Mouse (Mus musculus): Measurements from ENCODE around the gene 2010111I01Rik. TPM values are rescaled to one million over a fixed set of nuclear protein-coding genes. Genes with fewer than 3 reads are reported as not detected.

The 2010111I01Rik gene
- polyA plus RNA-seq, 1 experiment from 2014 or later = 197 TPM

DNA sequence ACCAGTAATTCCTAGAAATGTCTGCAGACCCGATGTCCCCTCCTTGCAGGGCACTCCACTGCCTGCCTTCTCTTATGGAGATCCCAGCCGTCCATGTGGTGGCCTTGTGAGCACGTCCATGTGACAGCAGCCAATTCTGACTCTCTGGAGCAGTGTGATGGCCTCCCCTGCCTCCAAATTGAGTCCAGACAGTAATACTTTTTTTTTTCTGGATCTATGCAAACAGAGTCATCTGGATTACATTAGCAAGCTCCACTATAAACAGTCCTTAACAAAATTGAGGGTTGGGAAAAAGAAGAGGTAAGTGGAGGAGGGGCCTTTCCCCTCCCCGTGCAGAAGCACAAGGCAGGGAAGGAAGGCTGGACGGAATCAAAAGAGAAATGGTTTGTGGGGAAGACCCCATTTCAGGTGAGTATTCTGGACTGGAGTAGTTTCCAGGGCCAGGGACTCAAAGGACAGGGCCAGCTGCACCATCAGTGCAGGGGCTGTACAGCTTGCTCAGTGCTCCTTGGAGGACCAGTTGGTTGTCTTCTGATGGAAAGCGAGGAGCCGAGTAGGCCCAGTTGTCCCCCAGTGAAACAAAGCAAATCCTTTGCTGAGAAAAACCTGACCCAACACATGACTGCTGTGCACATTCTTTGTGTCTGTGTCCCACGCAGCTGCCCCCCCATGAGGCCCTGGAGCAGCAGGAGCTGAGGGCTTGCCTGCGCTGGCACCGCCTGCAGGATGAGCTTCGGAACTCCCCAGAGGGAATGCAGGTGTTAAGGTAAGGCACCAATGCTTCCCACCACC lies 205.8 kb downstream of the 2010111I01Rik start:
- Histone ChIP-seq H3K9ac (no peak overlapping the region), H3K4me2 (replicated peaks) (peak overlapping the region; percentile 15; the same call in 1 of the 2 replicates)
- peak; percentile 83 for ATAC-seq (ENCODE audit: insufficient number of reproducible peaks, low FRiP score, low TSS enrichment, low read depth)

GRCm38 (mm10) chr13:63171347-63172096 lies 206.8 kb downstream of the 2010111I01Rik start:
- H3K4me2 ChIP-seq (replicated peaks) = no peak overlapping the region

More for the DNA sequence above, 205.8 kb downstream of the 2010111I01Rik start:
- Histone ChIP-seq H3K27me3 (no peaks in the 10 kb centered on the region), H3K4me1 (peaks cover 27% of the 10 kb centered on the region), H3K36me3 (no peaks in the 10 kb centered on the region), H3K4me3 (replicated peaks) (no peak overlapping the region), H3K9me3 (replicated peaks) (no peaks in the 10 kb centered on the region), H3K27ac (replicated peaks) (peak overlapping the region; percentile 86)
- WGBS = 26% methylated on average over 11 of the region's 11 CpGs

GRCm38 (mm10) chr13:63172097-63172445 lies 207.4 kb downstream of the 2010111I01Rik start:
- WGBS = 74% methylated on average over 3 of the region's 3 CpGs
- H3K27me3 ChIP-seq = no peaks in the 10 kb centered on the region
- no peak overlapping the region for H3K4me2 ChIP-seq (replicated peaks)
- H3K4me1 ChIP-seq = peaks cover 27% of the 10 kb centered on the region
- no peak overlapping the region for H3K9ac ChIP-seq
- H3K27ac ChIP-seq (replicated peaks) = peak overlapping the region; percentile 73; the same call in 1 of the 2 replicates
- no peak for ATAC-seq (ENCODE audit: insufficient number of reproducible peaks, low FRiP score, low TSS enrichment, low read depth)
- no peaks in the 10 kb centered on the region for H3K36me3 ChIP-seq
- H3K4me3 ChIP-seq (replicated peaks) = no peak overlapping the region
- no peaks in the 10 kb centered on the region for H3K9me3 ChIP-seq (replicated peaks)

More at GRCm38 (mm10) chr13:63171347-63172096, 206.8 kb downstream of the 2010111I01Rik start:
- H3K36me3 ChIP-seq = no peaks in the 10 kb centered on the region
- no peaks in the 10 kb centered on the region for H3K9me3 ChIP-seq (replicated peaks)
- no peak overlapping the region for H3K4me3 ChIP-seq (replicated peaks)
- no peak overlapping the region for H3K9ac ChIP-seq
- peak overlapping the region; percentile 73 for H3K27ac ChIP-seq (replicated peaks)
- H3K4me1 ChIP-seq = peaks cover 27% of the 10 kb centered on the region
- ATAC-seq (ENCODE audit: insufficient number of reproducible peaks, low FRiP score, low TSS enrichment, low read depth) = no peak
- no peaks in the 10 kb centered on the region for H3K27me3 ChIP-seq
- WGBS = 32% methylated on average over 13 of the region's 13 CpGs

DNA sequence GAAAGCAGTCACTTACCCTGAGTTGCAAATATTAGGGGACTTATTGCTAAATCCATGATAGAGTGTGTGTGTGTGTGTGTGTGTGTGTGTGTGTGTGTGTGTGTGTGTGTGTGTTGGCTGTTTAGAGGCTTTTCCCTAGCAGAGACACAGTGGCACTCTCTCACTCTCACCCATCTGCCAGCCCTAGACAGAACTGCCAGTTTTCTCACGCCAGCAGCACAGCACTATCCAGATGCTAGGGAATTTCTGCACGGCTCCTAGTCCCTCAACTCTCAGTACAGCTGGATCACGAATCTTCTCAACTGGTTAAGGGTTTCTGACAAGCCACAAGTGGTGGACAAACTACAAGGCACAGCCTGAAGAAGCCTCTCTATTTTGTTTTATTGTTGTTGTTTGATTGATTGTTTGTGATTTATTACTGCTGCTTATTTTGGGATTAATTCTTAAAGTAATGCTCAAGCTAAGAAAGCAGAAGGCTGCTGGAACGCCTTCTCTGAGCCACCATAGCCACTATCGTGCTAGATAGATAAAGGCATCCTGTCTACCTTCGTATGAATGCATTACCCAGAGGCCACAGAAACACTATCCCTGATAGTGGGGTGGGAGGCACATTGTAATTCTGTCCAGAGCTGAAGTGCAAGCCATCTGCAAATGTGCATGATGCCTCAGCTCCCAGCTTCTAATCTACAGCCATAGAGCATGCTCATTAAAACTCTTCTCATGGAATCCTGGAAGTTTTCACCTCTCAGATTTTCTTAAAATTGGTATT lies 209.7 kb downstream of the 2010111I01Rik start:
- Histone ChIP-seq H3K4me2 (replicated peaks) (no peak overlapping the region), H3K27me3 (no peaks in the 10 kb centered on the region), H3K4me1 (peaks cover 27% of the 10 kb centered on the region), H3K9ac (no peak overlapping the region), H3K4me3 (replicated peaks) (no peak overlapping the region), H3K9me3 (replicated peaks) (no peaks in the 10 kb centered on the region), H3K27ac (replicated peaks) (no peak overlapping the region), H3K36me3 (no peaks in the 10 kb centered on the region; the same call in 1 of the 2 replicates)
- WGBS = 54% methylated on average over 6 of the region's 6 CpGs
- ATAC-seq (ENCODE audit: insufficient number of reproducible peaks, low FRiP score, low TSS enrichment, low read depth) = no peak

DNA sequence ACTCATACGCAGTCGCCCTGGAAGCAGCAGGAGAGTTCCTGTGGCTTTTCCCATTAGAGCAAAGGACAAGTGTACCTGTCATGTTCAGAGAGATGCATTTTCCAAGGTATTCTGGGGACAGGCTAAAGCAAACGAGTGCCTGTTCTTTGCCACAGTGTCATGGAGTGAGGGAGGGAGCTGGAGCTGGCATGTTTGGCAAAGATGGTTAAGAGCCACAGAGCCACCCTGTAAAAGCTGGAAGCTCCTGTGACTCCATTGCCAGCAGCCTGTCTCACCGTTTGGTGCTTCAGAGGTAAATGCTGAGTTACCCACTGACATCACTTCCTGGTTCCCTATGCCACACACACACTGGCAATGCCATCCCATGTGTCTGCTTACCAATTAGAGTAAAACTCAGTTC lies 211.4 kb downstream of the 2010111I01Rik start:
- no peak overlapping the region for H3K27ac ChIP-seq (replicated peaks)
- no peaks in the 10 kb centered on the region for H3K27me3 ChIP-seq
- H3K36me3 ChIP-seq = no peaks in the 10 kb centered on the region; the same call in 1 of the 2 replicates
- no peaks in the 10 kb centered on the region for H3K9me3 ChIP-seq (replicated peaks)
- ATAC-seq (ENCODE audit: insufficient number of reproducible peaks, low FRiP score, low TSS enrichment, low read depth) = no peak
- WGBS = 84% methylated on average over 4 of the region's 4 CpGs
- H3K4me3 ChIP-seq (replicated peaks) = no peak overlapping the region
- H3K4me2 ChIP-seq (replicated peaks) = no peak overlapping the region
- H3K4me1 ChIP-seq = peaks cover 12% of the 10 kb centered on the region
- no peak overlapping the region for H3K9ac ChIP-seq

- H3K4me1 ChIP-seq = peaks cover 1% of the 10 kb centered on the region
- H3K4me2 ChIP-seq (replicated peaks) = no peak overlapping the region
- H3K4me3 ChIP-seq (replicated peaks) = no peak overlapping the region
- no peaks in the 10 kb centered on the region for H3K27me3 ChIP-seq
- 85% methylated on average over 4 of the region's 4 CpGs for WGBS
- no peak overlapping the region for H3K9ac ChIP-seq
- no peak overlapping the region for H3K27ac ChIP-seq (replicated peaks)
- H3K9me3 ChIP-seq (replicated peaks) = no peaks in the 10 kb centered on the region
- no peaks in the 10 kb centered on the region; the same call in 1 of the 2 replicates for H3K36me3 ChIP-seq
- no peak for ATAC-seq (ENCODE audit: insufficient number of reproducible peaks, low FRiP score, low TSS enrichment, low read depth)
These were observed 212.5 kb downstream of the 2010111I01Rik start for GRCm38 (mm10) chr13:63177232-63177631.

DNA sequence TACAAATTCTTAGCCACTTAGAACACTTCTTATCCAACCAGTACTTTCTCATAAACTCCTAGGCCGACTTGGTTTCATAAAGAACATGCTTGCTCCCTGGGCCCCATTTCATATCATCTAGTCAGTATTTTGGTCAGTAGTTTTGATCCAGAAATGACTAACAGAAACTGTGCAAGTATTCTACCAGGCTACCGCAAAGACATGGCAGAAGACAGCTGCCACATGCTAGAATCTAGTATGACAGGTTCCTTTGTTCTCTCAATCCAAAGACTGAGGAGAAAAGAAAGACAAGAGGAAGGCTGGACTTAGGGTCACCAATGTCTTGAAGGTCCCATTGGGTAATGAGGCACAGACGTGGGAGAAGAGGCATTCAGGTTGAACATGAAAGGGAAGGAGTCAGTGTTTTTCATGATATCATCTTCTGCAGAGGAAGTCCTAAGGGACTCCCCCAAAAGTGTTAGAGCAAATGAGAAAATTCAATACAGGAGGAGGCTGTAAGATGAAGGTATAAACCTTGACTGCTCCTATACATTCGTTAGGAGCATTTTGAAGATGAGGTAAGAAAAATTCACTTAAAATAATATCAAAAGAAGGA lies 216.0 kb downstream of the 2010111I01Rik start:
- Histone ChIP-seq H3K36me3 (no peaks in the 10 kb centered on the region; the same call in 1 of the 2 replicates), H3K9me3 (replicated peaks) (no peaks in the 10 kb centered on the region), H3K4me1 (0 out of 2 replicates have a peak, but pooled peaks cover under 1% of the 10 kb centered on the region), H3K4me3 (replicated peaks) (no peak overlapping the region), H3K27me3 (no peaks in the 10 kb centered on the region), H3K4me2 (replicated peaks) (no peak overlapping the region), H3K9ac (no peak overlapping the region), H3K27ac (replicated peaks) (no peak overlapping the region)
- ATAC-seq (ENCODE audit: insufficient number of reproducible peaks, low FRiP score, low TSS enrichment, low read depth) = no peak
- 74% methylated on average over 4 of the region's 4 CpGs for WGBS

DNA sequence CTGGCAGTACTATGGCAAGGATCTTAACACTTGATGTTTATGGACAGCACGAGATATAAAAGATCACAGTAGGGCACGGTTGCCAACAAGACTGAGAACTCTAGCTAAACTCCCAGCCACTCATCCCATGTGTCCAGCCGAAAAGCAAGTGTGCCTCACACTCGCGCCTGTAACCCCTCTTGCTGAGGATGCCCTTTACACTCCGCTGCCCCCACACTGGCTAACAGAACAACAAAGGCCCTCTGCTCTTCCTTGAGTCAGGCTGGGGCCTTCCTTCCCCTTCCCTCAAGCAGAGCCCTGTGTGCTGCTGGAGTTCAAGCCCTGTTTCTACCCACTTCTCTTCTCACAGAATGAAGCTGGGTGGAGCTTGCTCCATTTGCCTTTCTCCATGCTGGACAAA lies 220.3 kb downstream of the 2010111I01Rik start:
- Histone ChIP-seq H3K27ac (replicated peaks) (no peak overlapping the region), H3K4me2 (replicated peaks) (no peak overlapping the region), H3K4me1 (peaks cover 34% of the 10 kb centered on the region), H3K9me3 (replicated peaks) (no peaks in the 10 kb centered on the region), H3K36me3 (no peaks in the 10 kb centered on the region), H3K4me3 (replicated peaks) (no peak overlapping the region), H3K9ac (no peak overlapping the region), H3K27me3 (no peaks in the 10 kb centered on the region)
- 73% methylated on average over 6 of the region's 6 CpGs for WGBS
- no peak for ATAC-seq (ENCODE audit: insufficient number of reproducible peaks, low FRiP score, low TSS enrichment, low read depth)

GRCm38 (mm10) chr13:63186217-63186616 lies 221.5 kb downstream of the 2010111I01Rik start:
- 66% methylated on average over 4 of the region's 4 CpGs for WGBS
- peak overlapping the region; percentile 86 for H3K27ac ChIP-seq (replicated peaks)

GRCm38 (mm10) chr13:63186642-63187041 lies 221.9 kb downstream of the 2010111I01Rik start:
- H3K36me3 ChIP-seq = 0 out of 2 replicates have a peak, but pooled peaks cover 4% of the 10 kb centered on the region
- 47% methylated on average over 1 of the region's 1 CpGs for WGBS
- H3K9ac ChIP-seq = no peak overlapping the region
- no peak overlapping the region for H3K4me3 ChIP-seq (replicated peaks)
- H3K27me3 ChIP-seq = no peaks in the 10 kb centered on the region
- ATAC-seq (ENCODE audit: insufficient number of reproducible peaks, low FRiP score, low TSS enrichment, low read depth) = no peak
- H3K27ac ChIP-seq (replicated peaks) = peak overlapping the region; percentile 86
- no peaks in the 10 kb centered on the region for H3K9me3 ChIP-seq (replicated peaks)
- H3K4me2 ChIP-seq (replicated peaks) = no peak overlapping the region
- peaks cover 34% of the 10 kb centered on the region for H3K4me1 ChIP-seq

More at GRCm38 (mm10) chr13:63186217-63186616, 221.5 kb downstream of the 2010111I01Rik start:
- ATAC-seq (ENCODE audit: insufficient number of reproducible peaks, low FRiP score, low TSS enrichment, low read depth) = no peak
- H3K36me3 ChIP-seq = 0 out of 2 replicates have a peak, but pooled peaks cover 2% of the 10 kb centered on the region
- peaks cover 34% of the 10 kb centered on the region for H3K4me1 ChIP-seq
- no peak overlapping the region for H3K9ac ChIP-seq
- H3K27me3 ChIP-seq = no peaks in the 10 kb centered on the region
- no peak overlapping the region for H3K4me3 ChIP-seq (replicated peaks)
- no peak overlapping the region for H3K4me2 ChIP-seq (replicated peaks)
- H3K9me3 ChIP-seq (replicated peaks) = no peaks in the 10 kb centered on the region
